Mouse (Mus musculus) liver (tissue): Measurements from ENCODE around the gene H2-M10.6.

Source experiments
- DNase-seq: peaks from one replicate; pipeline ENCODE4 v3.0.0-alpha.2; 2020; ENCODE audit warnings: mixed read lengths

The H2-M10.6 gene

GRCm38 (mm10) chr17:36843696-36844095, 31.7 kb downstream of the H2-M10.6 start:
- DNase-seq: no peak

GRCm38 (mm10) chr17:36844286-36844719, 32.3 kb downstream of the H2-M10.6 start:
- peak; percentile 61 for DNase-seq

DNA sequence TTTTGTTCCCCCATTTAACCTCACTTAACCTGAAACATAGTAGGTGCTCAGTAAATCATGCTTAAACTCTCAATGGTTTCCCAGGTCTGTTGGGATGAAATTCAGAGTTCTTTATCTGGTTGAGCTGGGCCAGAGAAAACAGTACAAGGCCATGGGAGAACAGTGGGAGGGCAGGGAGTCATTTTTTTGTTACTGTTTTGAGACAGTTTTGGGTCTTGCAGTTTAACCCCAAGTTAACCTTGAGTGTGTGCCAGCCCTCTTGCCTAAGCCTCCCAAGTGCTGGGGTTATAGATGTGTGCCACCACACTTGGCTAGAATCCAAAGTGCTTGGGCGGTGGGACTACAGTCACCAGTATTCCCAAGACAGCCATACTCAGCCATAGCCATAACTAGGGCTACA, 32.8 kb downstream of the H2-M10.6 start:
- DNase-seq: no peak

DNA sequence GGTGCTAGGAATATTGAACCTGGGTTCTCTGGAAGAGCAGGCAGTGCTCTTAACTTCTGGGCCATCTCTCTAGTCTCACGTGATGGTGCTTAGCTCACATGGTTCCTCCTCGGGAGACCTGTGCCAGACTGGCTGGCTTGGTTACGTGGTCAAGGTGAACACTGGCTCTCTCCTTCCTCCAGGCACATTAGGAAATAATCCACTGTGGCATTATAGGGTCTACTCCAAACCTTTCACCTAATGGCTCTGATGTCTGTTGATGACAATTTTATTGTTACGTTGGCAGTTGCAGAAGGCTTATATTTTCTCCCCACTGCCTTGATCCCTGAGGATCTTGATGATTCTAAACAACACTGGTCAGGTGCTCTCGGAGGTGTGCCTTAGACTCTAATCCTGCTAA, 36.9 kb downstream of the H2-M10.6 start:
- DNase-seq: no peak

GRCm38 (mm10) chr17:36849992-36850391, 38.0 kb downstream of the H2-M10.6 start:
- no peak for DNase-seq

- DNase-seq: no peak
Measured at GRCm38 (mm10) chr17:36851200-36851599, 39.2 kb downstream of the H2-M10.6 start.

DNA sequence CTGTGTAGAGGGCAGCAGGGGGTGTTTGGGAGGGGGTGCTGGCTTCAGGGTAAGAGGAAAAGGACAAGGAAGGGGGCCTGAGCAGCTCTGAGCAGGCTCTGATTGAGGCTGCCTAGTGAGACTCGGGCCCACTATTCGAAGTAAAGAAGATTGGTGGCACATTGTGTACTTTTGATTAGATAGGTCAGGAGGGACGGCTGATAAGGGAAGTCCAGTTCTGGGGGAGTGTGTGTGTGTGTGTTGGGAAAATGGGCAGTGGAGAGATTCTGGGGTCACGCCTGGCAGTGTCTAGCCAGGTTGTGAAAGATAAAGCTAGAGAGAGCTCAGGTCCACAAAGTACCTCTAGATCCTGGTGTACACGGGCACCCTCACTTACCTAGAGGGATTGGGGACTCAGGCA, 39.7 kb downstream of the H2-M10.6 start:
- DNase-seq: no peak

GRCm38 (mm10) chr17:36855484-36855883, 43.5 kb downstream of the H2-M10.6 start:
- DNase-seq: peak; percentile 32

GRCm38 (mm10) chr17:36856236-36856635, 44.3 kb downstream of the H2-M10.6 start:
- no peak for DNase-seq

DNA sequence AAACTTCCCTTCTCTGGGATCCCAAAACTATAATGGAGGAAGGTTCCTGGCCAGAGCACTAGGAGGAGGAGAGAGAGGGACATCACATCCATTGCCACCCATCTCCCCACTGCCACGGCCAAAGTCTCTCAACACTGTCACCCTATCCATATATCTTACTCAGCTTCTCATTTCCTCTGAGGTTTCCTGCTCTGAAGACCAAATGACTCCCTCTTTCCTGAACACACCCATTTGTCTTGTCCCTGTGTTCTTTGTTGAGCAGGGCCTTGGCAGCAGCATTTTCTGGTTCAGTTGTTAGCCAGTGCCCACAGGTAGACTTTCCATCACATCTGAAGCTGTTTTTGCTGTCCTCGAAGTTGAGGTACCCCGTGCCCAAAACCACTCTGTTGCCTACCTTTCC, 46.2 kb downstream of the H2-M10.6 start:
- DNase-seq: no peak

DNA sequence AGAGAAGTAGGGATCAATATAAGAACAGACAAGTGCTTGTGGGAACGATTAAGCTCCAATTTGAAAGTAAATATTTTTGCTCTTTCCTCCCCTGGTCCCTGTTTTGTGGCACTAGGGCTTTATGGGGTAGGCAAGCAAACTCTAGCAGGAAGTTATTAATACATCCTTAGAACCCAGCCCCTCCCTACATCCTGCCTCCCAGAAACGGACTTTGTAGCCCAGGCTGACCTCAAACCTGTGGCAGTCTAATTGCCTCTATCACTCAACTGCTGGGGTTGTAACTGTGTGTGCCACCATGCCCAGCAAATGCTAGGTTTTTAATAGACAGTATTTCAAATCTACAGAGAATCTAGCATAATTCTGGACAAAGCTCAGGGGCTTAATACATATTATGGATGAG, 49.7 kb downstream of the H2-M10.6 start:
- DNase-seq: no peak
